Mouse (Mus musculus) naive thymus-derived CD4-positive, alpha-beta T cell, adult 2 months (primary cell): ENCODE measurements around the gene Ctdsp2.
A peak's percentile ranks its signal among the peaks of the same experiment; 100 is the strongest.

ENCODE experiments used
- DNase-seq: peaks from one replicate; pipeline ENCODE4 v3.0.0-alpha.2; 2011; ENCODE audit warnings: low read depth

The Ctdsp2 gene

GRCm38 (mm10) chr10:126962966-126963330 lies 15.6 kb upstream of the Ctdsp2 start:
- no peak for DNase-seq

DNA sequence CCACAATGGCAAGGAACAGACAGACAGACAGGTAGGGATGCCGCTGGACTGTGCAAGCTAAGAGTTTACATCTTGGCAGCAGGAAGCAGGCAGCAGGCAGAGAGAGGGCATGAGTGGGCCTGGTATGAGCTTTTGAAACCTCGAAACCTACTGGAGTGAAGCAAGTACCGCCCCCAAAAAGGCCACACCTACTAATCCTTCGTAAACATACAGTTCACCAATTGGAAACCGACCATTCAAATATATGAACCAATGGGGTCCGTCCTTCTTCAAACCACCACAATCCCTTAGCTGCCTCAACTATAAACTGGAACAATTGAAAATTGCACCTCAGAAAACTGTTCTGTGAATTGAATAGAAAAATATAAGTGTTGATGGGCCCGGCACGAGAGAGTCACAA lies 14.7 kb upstream of the Ctdsp2 start:
- DNase-seq: no peak

- no peak for DNase-seq
Measured at GRCm38 (mm10) chr10:126971363-126972050, 7.0 kb upstream of the Ctdsp2 start.

- no peak for DNase-seq
Measured at GRCm38 (mm10) chr10:126972051-126972725, 6.3 kb upstream of the Ctdsp2 start.

DNA sequence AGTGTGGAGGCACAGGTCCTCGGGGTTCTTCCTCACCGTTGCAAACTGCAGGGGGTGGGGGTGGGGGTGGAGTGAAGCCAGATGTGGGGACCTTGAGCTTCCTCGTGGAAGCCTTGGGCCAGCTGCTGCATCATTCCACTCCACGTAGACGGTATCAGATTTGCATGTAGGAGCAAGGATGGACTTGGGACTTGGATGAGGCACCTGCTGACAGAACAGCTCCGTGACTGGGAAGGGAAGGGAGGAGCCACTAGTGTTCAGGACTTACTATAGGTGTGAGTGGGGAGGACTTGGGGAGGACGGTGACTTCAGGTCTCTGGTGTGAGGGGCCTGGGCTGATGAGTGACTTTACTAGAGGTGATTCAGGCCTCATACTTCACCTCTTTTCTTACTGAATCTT lies 5.5 kb upstream of the Ctdsp2 start:
- no peak for DNase-seq

GRCm38 (mm10) chr10:126975706-126976105 lies 2.8 kb upstream of the Ctdsp2 start:
- DNase-seq: no peak

DNA sequence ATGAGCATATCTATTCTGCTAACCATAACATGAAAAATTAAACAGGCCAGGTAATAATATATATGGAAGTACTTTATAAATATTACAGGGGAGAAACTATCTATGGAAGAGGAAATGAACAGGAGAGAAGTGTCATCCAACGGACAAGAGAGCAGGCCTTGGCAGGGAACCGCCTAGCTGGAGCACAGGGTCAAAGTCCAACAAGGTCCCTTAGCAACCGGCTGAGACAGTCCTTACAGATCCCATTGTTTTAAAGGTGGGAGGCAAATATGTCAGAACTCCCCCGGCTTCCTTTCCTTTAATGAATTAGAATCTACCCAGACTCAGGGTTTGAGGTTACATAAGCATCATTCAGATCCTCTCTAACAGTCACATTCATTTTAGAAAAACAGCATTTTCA lies 1.4 kb upstream of the Ctdsp2 start:
- DNase-seq: no peak

DNA sequence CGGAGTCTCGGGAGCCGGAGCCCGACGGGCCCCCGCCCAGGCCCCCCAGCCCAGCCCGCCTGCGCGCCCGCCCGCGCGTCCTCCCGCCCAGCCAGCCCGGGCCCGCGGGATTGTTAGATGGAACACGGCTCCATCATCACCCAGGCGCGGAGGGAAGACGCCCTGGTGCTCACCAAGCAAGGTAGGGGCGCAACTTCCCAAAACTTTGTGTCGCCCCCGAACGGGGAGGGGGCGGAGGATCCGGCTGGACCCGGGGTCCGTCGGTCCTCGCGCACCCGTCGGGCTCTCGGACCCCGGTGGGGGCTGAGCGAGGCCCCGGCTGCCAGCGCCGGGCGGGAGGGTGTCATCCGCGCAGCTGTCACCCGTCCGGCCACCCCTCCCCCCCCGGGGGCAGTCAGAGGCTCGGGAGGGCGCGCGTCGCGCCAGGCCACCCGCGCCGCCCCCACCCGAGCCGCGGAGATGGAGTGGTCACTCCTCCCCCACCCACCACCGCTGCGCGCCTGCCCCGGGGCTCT lies 661 bp downstream of the Ctdsp2 start:
- DNase-seq: no peak

GRCm38 (mm10) chr10:126979636-126980151 lies 1.2 kb downstream of the Ctdsp2 start:
- DNase-seq: peak; percentile 49

DNA sequence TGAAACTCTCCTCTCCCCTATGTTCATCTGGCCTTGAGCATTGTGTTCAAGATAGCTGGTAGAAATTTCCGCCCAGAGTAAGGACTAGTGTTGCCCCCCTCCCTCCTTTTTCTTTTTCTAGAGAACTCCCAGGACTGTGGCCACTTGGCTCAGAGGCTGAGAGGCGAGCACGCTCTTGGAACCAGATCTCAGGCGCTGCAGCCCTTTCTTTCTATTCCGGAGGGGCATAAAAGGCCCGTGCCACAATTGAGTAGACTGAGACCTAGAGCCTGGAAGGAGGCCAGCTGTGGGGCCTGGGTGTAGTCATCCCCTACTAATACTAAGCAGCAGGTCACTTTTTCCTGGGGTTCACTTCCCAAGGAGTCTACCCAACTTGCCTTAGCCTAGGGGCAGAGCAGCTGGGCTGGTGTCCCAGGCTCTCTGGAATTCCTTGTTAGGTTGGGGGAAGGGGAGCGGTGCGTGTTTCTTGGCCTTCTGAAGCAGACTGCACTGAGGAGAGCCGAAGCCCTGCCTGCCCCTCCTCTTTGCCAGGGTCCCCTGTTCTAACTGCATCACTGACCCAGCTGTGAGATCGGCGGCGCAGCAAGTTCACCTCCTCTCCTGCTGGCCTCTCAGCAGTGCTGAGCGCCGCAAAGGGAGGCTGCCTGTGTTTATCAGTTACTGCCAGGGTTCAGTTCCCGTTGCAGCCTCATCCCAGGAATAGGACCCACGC lies 1.9 kb downstream of the Ctdsp2 start:
- DNase-seq: no peak

DNA sequence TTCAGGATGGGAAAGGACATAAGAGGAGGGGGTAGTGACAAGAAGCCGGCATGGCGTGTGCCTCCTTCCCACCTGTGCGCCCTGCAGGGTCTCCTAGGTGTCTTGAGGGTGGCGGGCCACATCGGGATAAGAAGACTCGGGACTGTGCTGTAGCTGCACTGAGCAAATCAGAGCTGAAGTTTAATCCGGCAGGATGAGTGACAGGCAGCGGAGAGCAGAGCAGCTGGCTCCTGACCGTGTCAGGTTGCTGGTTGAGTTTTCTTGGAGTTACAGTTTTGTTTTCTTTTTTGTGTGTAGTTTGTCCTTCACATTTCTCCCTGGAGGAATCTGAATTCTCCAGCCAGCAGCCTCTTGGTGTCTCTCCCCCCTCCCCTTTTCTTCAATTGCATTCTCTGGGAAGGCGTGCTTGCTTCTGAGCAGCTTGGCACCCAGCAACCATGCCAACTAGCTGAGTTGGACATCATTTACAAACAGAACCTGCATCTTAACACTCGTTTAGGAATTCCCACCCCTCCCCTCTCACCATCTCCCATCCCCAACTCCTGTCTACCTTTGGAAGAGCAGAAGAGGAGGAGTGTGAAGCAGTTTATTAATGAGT lies 2.5 kb downstream of the Ctdsp2 start:
- no peak for DNase-seq

DNA sequence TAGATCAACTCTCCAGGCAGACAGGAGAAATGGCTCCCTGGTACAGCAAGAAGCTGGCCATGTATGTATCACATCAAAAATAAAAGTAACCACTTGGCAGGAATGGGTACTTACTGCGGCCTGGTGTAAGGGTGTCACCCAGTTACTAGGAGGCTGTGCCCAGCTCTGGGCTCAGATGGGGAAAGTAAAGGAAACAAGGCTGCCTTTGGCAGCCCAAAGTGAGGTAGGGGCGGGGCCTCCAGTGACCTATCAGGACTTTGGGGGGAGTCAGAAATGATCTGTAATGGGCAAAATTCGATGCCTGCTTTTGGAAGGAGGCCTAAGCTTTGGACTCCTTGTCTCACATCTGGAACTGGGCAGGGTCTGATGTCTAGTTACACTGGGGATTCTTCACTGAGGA lies 3.2 kb downstream of the Ctdsp2 start:
- no peak for DNase-seq

DNA sequence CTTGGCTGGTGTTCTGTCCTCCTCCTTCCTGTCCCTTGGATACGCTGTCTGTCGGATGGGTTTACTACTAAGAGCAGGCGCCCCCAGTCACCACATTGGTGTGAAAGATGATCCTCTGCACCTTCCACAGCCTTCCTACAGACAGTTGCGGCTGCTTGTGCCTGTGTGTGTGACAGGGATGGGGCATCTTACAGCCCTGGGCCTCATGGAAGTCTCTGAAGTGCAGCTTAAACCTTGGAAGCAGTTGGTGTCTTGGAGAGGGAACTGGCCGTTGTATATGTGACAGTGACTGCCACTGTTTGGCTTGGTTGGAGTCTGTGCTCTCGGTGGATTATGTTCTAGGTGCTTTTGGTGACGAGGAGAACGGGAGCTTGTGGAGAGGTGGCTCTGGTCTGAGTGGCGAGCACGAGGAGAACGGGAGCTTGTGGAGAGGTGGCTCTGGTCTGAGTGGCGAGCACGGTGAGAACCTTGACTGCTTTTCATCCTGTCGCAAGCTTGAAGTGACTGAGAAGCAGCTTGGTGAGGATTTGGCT lies 4.7 kb downstream of the Ctdsp2 start:
- no peak for DNase-seq

- no peak for DNase-seq
Measured at GRCm38 (mm10) chr10:126984189-126985004, 5.9 kb downstream of the Ctdsp2 start.

- no peak for DNase-seq
Measured at GRCm38 (mm10) chr10:126985127-126985526, 6.6 kb downstream of the Ctdsp2 start.

- DNase-seq: no peak
Measured at GRCm38 (mm10) chr10:126985579-126985978, 7.1 kb downstream of the Ctdsp2 start.

DNA sequence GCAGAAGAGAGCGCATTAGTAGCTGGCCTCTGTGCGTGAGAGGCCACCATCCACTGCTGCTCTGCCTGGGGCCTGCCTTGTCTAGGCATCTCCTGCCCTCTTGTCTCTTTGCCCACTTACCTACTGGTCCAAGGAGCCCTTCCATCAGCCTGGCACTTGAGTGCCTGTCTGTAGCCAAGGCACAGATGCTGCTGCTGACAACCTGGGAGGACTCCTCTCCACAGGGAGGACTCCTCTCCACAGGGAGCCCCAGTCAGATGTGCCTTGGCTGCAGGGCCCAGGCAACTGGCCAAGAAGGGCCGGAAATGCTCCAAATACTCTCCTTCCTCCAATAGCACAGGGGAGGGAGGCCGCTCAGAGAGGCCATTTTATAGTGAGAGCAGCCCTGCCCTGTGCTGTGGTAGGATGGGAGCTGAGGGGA lies 8.0 kb downstream of the Ctdsp2 start:
- DNase-seq: no peak

- DNase-seq: no peak
Measured at GRCm38 (mm10) chr10:126987183-126988118, 8.9 kb downstream of the Ctdsp2 start.

DNA sequence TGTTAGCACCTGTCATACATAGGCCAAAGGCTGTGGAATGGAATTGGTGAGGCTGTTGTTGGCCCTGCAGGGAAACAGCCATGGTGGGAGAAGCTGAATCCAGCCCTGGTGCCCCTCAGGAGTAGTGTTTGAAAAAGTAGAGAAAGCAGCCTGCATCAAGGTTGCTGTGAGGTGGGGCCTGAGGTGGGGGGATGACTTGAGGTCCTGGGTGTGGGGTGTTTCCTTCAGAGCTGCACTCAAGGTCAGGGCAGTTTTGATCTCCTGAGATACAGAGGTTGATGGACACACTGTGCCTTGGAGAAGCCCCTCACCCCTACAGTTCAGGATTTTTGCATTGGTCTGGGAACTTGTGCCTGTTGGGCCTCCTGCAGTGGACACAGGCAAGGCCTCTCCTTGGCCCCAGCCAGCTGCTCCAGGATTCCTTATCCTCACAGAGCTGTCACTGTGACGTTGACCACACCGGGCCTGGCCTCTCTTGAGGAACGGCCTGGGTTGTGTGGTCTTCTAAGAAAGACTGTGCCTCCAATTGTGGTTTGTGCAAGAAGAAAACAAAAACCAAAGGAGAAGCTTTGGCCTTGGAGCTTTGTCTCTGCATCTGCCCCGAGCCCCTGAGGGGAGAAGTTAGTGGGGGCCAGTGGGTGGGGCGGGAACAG lies 10.1 kb downstream of the Ctdsp2 start:
- DNase-seq: no peak
